19 mouse cellular contexts compared by ENCODE assay signal in genomic region chr3:105505873-105506170, GRCm38 (mm10). TPM values are rescaled to one million over a fixed set of nuclear protein-coding genes. Genes with fewer than 3 reads are reported as not detected.
A peak's percentile ranks its signal among the peaks of the same experiment; 100 is the strongest.
DNase-seq lines count a peak whose midpoint lies in the region; ATAC-seq lines count a peak whose summit lies in the region.
"Had no signal": no experiment of that assay in that cellular context is flagged by ENCODE, and none has a peak within 500 bp of the region (broad histone marks: within the 10 kb centered on the region; RNA-seq: fewer than 3 reads in every experiment).

No protein-coding gene starts in this region.

- no peaks in the 10 kb centered on the region for H3K9me3 ChIP-seq in neural tube, embryonic 11.5 days (ENCODE audit: control insufficient read depth, low read length)
- no peaks in the 10 kb centered on the region for H3K9me3 ChIP-seq in forebrain, embryonic 14.5 days (replicated peaks; ENCODE audit: control insufficient read depth, low read length)
- no peaks in the 10 kb centered on the region for H3K9me3 ChIP-seq in hindbrain, embryonic 15.5 days
- H3K9me3 ChIP-seq in neural tube, embryonic 14.5 days (ENCODE audit: control insufficient read depth, low read length) = no peaks in the 10 kb centered on the region
- H3K9me3 ChIP-seq in liver, embryonic 12.5 days (replicated peaks) = no peaks in the 10 kb centered on the region
- H3K9me3 ChIP-seq: heart, embryonic 15.5 days; megakaryocyte, embryonic 14.5 days had no signal

- H3K27ac ChIP-seq in neural tube, embryonic 11.5 days (ENCODE audit: low read depth, low read length) = no peak overlapping the region
- H3K27ac ChIP-seq in forebrain, embryonic 14.5 days (ENCODE audit: low read depth, low read length) = peak overlapping the region; percentile 71
- peak overlapping the region; percentile 65 for H3K27ac ChIP-seq in hindbrain, embryonic 15.5 days (replicated peaks)
- 0 out of 2 replicates have a peak overlapping the region, but pooled peaks have one; percentile 52 for H3K27ac ChIP-seq in neural tube, embryonic 14.5 days (ENCODE audit: low read depth, low read length)
- H3K27ac ChIP-seq in liver, embryonic 12.5 days = no peak overlapping the region
- H3K27ac ChIP-seq: heart, embryonic 15.5 days; liver, embryonic 14.5 days had no signal

- no peak overlapping the region for H3K4me3 ChIP-seq in neural tube, embryonic 11.5 days (ENCODE audit: low read depth, low read length)
- H3K4me3 ChIP-seq in forebrain, embryonic 14.5 days (ENCODE audit: low read depth, low read length) = no peak overlapping the region
- H3K4me3 ChIP-seq in hindbrain, embryonic 15.5 days = no peak overlapping the region
- no peak overlapping the region for H3K4me3 ChIP-seq in neural tube, embryonic 14.5 days (ENCODE audit: low read depth, low read length)
- H3K4me3 ChIP-seq in liver, embryonic 12.5 days = no peak overlapping the region
- H3K4me3 ChIP-seq: heart, embryonic 15.5 days; megakaryocyte, embryonic 14.5 days had no signal

- H3K9ac ChIP-seq in neural tube, embryonic 11.5 days (ENCODE audit: low read length) = no peak overlapping the region
- peak overlapping the region; percentile 40; the same call in 1 of the 2 replicates for H3K9ac ChIP-seq in forebrain, embryonic 14.5 days (ENCODE audit: low read length)
- H3K9ac ChIP-seq in hindbrain, embryonic 15.5 days = no peak overlapping the region
- no peak overlapping the region; the same call in 1 of the 2 replicates for H3K9ac ChIP-seq in neural tube, embryonic 14.5 days (replicated peaks; ENCODE audit: low read depth, low read length)
- H3K9ac ChIP-seq in liver, embryonic 12.5 days = no peak overlapping the region
- H3K9ac ChIP-seq: heart, embryonic 15.5 days; liver, embryonic 14.5 days had no signal

- no peaks in the 10 kb centered on the region for H3K36me3 ChIP-seq in neural tube, embryonic 11.5 days (ENCODE audit: control insufficient read depth, insufficient read depth, low read length)
- H3K36me3 ChIP-seq in forebrain, embryonic 14.5 days (ENCODE audit: control insufficient read depth, insufficient read depth, low read length) = no peaks in the 10 kb centered on the region
- H3K36me3 ChIP-seq in hindbrain, embryonic 15.5 days = no peaks in the 10 kb centered on the region
- H3K36me3 ChIP-seq in neural tube, embryonic 14.5 days (ENCODE audit: control insufficient read depth, insufficient read depth, low read length) = no peaks in the 10 kb centered on the region
- no peaks in the 10 kb centered on the region for H3K36me3 ChIP-seq in liver, embryonic 12.5 days
- H3K36me3 ChIP-seq: heart, embryonic 15.5 days had no signal

- DNase-seq in neural tube, embryonic 11.5 days (ENCODE audit: low spot score) = peak; percentile 40
- no peak for DNase-seq in neural tube, embryonic 10.5 days (ENCODE audit: extremely low spot score, low spot score)
- peak; percentile 58 for DNase-seq in forebrain, embryonic 14.5 days (ENCODE audit: low spot score)
- no peak for DNase-seq in adipocyte (ENCODE audit: low spot score)
- no peak for DNase-seq in heart, postnatal 4 days
- DNase-seq: adrenal gland, postnatal 14 days; cerebellum, postnatal 10 days; kidney, postnatal 10 days; right cerebral cortex, adult 18-20 months; thymus, adult 2 months had no signal

- no peaks in the 10 kb centered on the region for H3K27me3 ChIP-seq in neural tube, embryonic 11.5 days (ENCODE audit: control insufficient read depth, insufficient read depth, low read length)
- H3K27me3 ChIP-seq in forebrain, embryonic 14.5 days (replicated peaks; ENCODE audit: control insufficient read depth, insufficient read depth, low read length) = no peaks in the 10 kb centered on the region
- H3K27me3 ChIP-seq in hindbrain, embryonic 15.5 days = no peaks in the 10 kb centered on the region
- H3K27me3 ChIP-seq in neural tube, embryonic 14.5 days (ENCODE audit: control insufficient read depth, insufficient read depth, low read length) = no peaks in the 10 kb centered on the region
- no peaks in the 10 kb centered on the region for H3K27me3 ChIP-seq in liver, embryonic 12.5 days (replicated peaks)

- peaks cover 2% of the 10 kb centered on the region; the same call in 1 of the 2 replicates for H3K4me1 ChIP-seq in neural tube, embryonic 11.5 days (ENCODE audit: control insufficient read depth, insufficient read depth, low read length)
- peaks cover 12% of the 10 kb centered on the region for H3K4me1 ChIP-seq in forebrain, embryonic 14.5 days (ENCODE audit: control insufficient read depth, insufficient read depth, low read length)
- H3K4me1 ChIP-seq in hindbrain, embryonic 15.5 days (replicated peaks) = peaks cover 31% of the 10 kb centered on the region
- peaks cover 9% of the 10 kb centered on the region; the same call in 1 of the 2 replicates for H3K4me1 ChIP-seq in neural tube, embryonic 14.5 days (ENCODE audit: control insufficient read depth, insufficient read depth, low read length)
- no peaks in the 10 kb centered on the region for H3K4me1 ChIP-seq in liver, embryonic 12.5 days
- H3K4me1 ChIP-seq: megakaryocyte, embryonic 14.5 days had no signal

- H3K4me2 ChIP-seq in neural tube, embryonic 11.5 days (ENCODE audit: low read depth) = no peak overlapping the region
- peak overlapping the region; percentile 20; the same call in 1 of the 2 replicates for H3K4me2 ChIP-seq in forebrain, embryonic 14.5 days (ENCODE audit: low read length)
- H3K4me2 ChIP-seq in hindbrain, embryonic 15.5 days = peak overlapping the region; percentile 14; the same call in 1 of the 2 replicates
- H3K4me2 ChIP-seq in neural tube, embryonic 14.5 days (ENCODE audit: low read depth, low read length) = no peak overlapping the region
- no peak overlapping the region for H3K4me2 ChIP-seq in liver, embryonic 12.5 days
- H3K4me2 ChIP-seq: heart, embryonic 15.5 days had no signal

- 0 out of 2 replicates have a peak, but pooled peaks have one; percentile 35 for ATAC-seq in neural tube, embryonic 11.5 days (ENCODE audit: insufficient read depth, low FRiP score, low TSS enrichment)
- peak; percentile 68 for ATAC-seq in forebrain, embryonic 14.5 days
- ATAC-seq in hindbrain, embryonic 15.5 days (ENCODE audit: low FRiP score, low read depth) = no peak
- peak; percentile 30; the same call in 1 of the 2 replicates for ATAC-seq in neural tube, embryonic 14.5 days (ENCODE audit: low read depth)
- ATAC-seq in liver, embryonic 12.5 days = no peak
- ATAC-seq: intestine, postnatal 0 days; lung, postnatal 0 days had no signal

- 42% methylated on average over 7 of the region's 7 CpGs for WGBS in neural tube, embryonic 11.5 days
- WGBS in forebrain, embryonic 14.5 days = 8% methylated on average over 7 of the region's 7 CpGs
- 29% methylated on average over 7 of the region's 7 CpGs for WGBS in hindbrain, embryonic 15.5 days
- 12% methylated on average over 7 of the region's 7 CpGs for WGBS in neural tube, embryonic 14.5 days
- 70% methylated on average over 7 of the region's 7 CpGs for WGBS in liver, embryonic 12.5 days (ENCODE audit: insufficient replicate concordance)

RNA-seq across cellular contexts. Expression of gene Kcnd3, which starts 53.7 kb away (rescaled TPM):
- 0.99 and 1.5 TPM in 2 replicates for polyA plus RNA-seq in neural tube, embryonic 11.5 days (2014; fragmentation: Nextera tagmentation; extraction: Ambion mirVana)
- 6.3 and 7.7 TPM in 2 replicates for polyA plus RNA-seq in forebrain, embryonic 14.5 days (2014; fragmentation: Nextera tagmentation; extraction: Ambion mirVana)
- 10.0 and 10.4 TPM in 2 replicates for polyA plus RNA-seq in hindbrain, embryonic 15.5 days (2015; fragmentation: Nextera tagmentation; extraction: Ambion mirVana)
- 9.5 and 11.6 TPM in 2 replicates for polyA plus RNA-seq in neural tube, embryonic 14.5 days (2014; fragmentation: Nextera tagmentation; extraction: Ambion mirVana)
- 0.20 and 0.26 TPM in 2 replicates for polyA plus RNA-seq in liver, embryonic 12.5 days (2016; fragmentation: Nextera tagmentation; extraction: Ambion mirVana)
- total RNA-seq in heart, postnatal 4 days (2021) = 1 to 10 TPM in 1 of 2 experiments, under 1 TPM in 1; 0.90 to 1.0 TPM
- total RNA-seq: neutrophil, adult 5-6 weeks had no signal

Comparison
In these comparisons a context has a peak if more than half of its experiments do, and no peak if none do; other contexts are left out.
1. DNase-seq: peak in neural tube, embryonic 11.5 days (single experiment) and forebrain, embryonic 14.5 days (single experiment); none in neural tube, embryonic 10.5 days (single experiment), adipocyte (single experiment) and heart, postnatal 4 days (single experiment).
2. H3K27ac ChIP-seq: peak in forebrain, embryonic 14.5 days (single experiment), hindbrain, embryonic 15.5 days (single experiment) and neural tube, embryonic 14.5 days (single experiment); none in neural tube, embryonic 11.5 days (single experiment) and liver, embryonic 12.5 days (single experiment).
3. ATAC-seq: peak in neural tube, embryonic 11.5 days (single experiment), forebrain, embryonic 14.5 days (single experiment) and neural tube, embryonic 14.5 days (single experiment); none in hindbrain, embryonic 15.5 days (single experiment) and liver, embryonic 12.5 days (single experiment).
4. H3K4me2 ChIP-seq: peak in forebrain, embryonic 14.5 days (single experiment) and hindbrain, embryonic 15.5 days (single experiment); none in neural tube, embryonic 11.5 days (single experiment), neural tube, embryonic 14.5 days (single experiment) and liver, embryonic 12.5 days (single experiment).